Mouse (Mus musculus) embryonic facial prominence, embryonic 10.5 days (tissue): ENCODE results near the gene Gdap1l1. TPM values are rescaled to one million over a fixed set of nuclear protein-coding genes. Genes with fewer than 3 reads are reported as not detected.
A peak's percentile ranks its signal among the peaks of the same experiment; 100 is the strongest.

Experiments
- DNase-seq: peaks from one replicate; pipeline ENCODE4 v3.0.0-alpha.2; 2017; ENCODE audit warnings: low spot score
- H3K27ac ChIP-seq: fragments of 300-500 bp; sonication (generic); replicated peaks from 2 replicates; pipeline ENCODE4 v1.5.1; 2016; ENCODE audit warnings: mild to moderate bottlenecking
- H3K27me3 ChIP-seq: fragments of 300-500 bp; sonication (generic); replicated peaks from 2 replicates; pipeline ENCODE4 v1.6.1; 2016; ENCODE audit warnings: low read depth, mild to moderate bottlenecking; ENCODE audit not compliant: poor library complexity, severe bottlenecking
- H3K36me3 ChIP-seq: fragments of 300-500 bp; sonication (generic); replicated peaks from 2 replicates; pipeline ENCODE4 v1.6.1; 2016; ENCODE audit warnings: mild to moderate bottlenecking, moderate library complexity
- H3K4me1 ChIP-seq: fragments of 300-500 bp; sonication (generic); 2 replicates; pipeline ENCODE4 v1.6.1; 2016
- H3K4me3 ChIP-seq: fragments of 300-500 bp; sonication (generic); 2 replicates; pipeline ENCODE4 v1.5.1; 2016; ENCODE audit warnings: mild to moderate bottlenecking, moderate library complexity
- H3K9me3 ChIP-seq: fragments of 300-500 bp; sonication (generic); 2 replicates; pipeline ENCODE4 v1.6.1; 2016; ENCODE audit warnings: mild to moderate bottlenecking
- WGBS: fragments of 180-500 bp; shearing (Covaris S2); methylation state at CpG from one replicate; pipeline ENCODE4 v1.1.7; 2016; 5-methylcytosine and 5-hydroxymethylcytosine counted together
- polyA plus RNA-seq: library from polyadenylated mRNA; unstranded; fragments of >200 nt; fragmentation: Nextera tagmentation; extraction: Ambion mirVana; gene quantifications from 2 replicates; pipeline ENCODE4 v1.2.1, GENCODE M21; 2016

Gene Gdap1l1
- polyA plus RNA-seq, 1 experiment from 2014 or later: 9.1 TPM

DNA sequence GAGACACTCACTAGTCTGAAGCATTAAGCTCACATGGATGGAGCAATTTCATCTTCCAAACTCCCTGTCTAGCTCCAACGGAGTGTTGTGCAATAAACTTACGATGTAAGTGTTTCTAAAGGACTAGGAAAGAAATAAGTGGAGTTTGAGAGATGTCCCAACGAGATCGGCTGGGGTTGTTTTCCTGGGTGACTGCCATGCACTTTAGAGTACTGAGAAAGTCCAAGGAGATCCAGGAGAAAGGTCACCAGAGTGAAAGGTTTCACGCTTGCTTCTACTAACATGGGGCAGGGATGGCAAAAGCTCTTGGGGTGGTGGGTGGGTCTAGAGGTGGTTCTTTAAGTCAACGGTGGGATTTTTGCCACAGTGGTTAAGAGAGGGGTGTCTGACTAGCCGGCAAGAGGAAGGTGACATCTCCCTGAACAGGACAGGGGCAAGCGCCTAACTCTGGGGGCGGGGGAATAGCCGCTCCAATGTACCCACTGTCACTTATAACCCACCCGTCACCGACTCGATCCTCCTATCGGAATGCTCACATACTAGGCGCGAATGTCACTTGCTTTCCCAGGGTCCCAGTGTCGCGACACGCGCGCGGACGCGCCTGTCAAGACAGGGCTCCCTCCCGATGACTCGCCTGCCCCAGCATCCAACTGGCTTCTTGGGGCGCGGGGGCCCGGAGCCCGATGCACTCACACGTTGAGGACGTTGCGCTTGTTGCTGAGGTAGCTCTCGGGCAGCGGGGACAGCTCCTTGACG is 33.6 kb downstream of the Gdap1l1 start:
- Histone ChIP-seq H3K9me3 (no peaks in the 10 kb centered on the region), H3K27ac (peak overlapping the region; percentile 87), H3K36me3 (peaks cover 27% of the 10 kb centered on the region), H3K27me3 (no peaks in the 10 kb centered on the region), H3K4me1 (peaks cover 11% of the 10 kb centered on the region), H3K4me3 (peak overlapping the region; percentile 84)
- no peak for DNase-seq
- 6% methylated on average over 36 of the region's 36 CpGs for WGBS

DNA sequence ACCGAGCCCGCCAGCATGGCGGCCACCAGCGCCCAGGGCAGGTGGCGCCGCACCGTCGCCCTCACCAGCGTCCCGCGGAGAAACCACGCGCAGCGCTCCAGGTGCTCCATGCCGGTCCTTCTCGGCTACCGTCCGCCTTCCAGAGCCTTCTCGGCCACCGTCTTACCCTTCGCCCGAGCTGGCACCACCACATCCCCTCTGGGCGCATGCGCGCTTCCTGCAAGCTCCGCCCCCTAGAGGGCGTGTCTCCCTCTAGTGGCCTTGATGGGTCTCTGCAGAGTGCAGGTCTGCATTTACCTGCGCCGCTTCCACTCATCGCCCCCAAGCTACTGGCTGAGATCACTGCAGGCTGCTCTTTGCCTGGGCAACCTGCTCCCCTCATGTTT is 34.2 kb downstream of the Gdap1l1 start, which contains the start of gene Fitm2:
Gene Fitm2, minus strand, starts transcription at position 164 of the 386 bp plus-strand sequence.
- no peaks in the 10 kb centered on the region for H3K9me3 ChIP-seq
- no peaks in the 10 kb centered on the region for H3K27me3 ChIP-seq
- peaks cover 11% of the 10 kb centered on the region for H3K4me1 ChIP-seq
- WGBS: under 1% methylated on average over 30 of the region's 30 CpGs
- peak within 1 kb of the TSS; percentile 84 for H3K4me3 ChIP-seq
- peak within 1 kb of the TSS; percentile 87 for H3K27ac ChIP-seq
- peak; percentile 98 for DNase-seq
- H3K36me3 ChIP-seq: peaks cover 25% of the 10 kb centered on the region

DNA sequence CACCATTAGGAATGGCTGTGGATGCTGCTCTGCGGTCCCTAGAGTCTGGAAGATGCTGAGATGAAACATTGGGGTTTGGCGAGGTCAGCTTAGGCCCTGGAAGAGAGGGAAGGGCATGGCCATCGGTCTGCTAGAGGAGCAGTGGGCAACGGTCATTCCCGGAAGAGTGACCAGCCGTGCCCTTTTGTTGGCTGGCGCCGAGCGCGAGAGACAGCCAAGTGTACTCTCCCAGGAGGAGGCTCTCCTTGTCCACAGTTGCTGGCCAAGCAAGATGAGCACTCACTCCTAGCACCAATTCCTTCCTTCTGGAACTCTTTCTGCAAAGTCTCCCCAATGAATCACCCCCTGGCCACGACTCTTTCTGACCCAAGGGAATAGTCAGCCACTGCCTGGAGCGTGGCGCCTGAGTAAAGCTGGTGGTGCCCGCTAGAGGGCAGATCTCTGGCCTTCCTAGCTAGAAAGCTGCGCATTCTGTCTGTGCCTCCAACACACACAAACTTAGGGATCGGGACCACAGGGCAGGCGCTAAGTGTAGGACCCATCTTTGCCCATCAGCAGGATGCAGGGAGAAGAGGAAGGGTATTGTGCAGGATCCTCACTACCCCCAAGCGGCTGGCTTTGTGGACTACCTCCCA is 42.0 kb downstream of the Gdap1l1 start:
- WGBS: 48% methylated on average over 18 of the region's 18 CpGs
- DNase-seq: peak; percentile 24

DNA sequence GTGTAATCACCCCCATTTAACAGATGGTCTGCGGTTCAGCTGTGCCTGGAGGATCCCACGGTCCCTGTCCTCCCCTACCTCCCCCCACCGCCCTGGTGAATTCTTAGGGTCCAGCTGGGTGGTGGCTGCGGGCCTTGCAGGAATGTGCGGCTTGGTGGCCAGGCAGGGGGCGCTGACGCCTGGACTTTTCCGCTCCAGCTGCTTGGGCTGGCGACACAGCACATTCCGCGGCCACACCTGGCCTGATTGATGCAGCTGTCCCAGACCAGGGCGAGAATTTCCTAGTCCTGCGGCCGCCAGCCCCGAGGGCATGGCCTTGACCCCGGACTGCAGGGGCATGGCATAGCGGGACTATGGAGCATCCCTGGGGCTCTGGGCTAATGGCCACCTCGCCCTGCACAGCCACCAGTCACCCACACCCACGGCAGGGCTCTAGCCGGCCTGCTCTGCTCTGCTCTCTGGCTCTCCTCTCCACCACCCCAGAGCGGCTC is 43.3 kb downstream of the Gdap1l1 start:
- Histone ChIP-seq H3K9me3 (no peaks in the 10 kb centered on the region), H3K4me3 (peak overlapping the region; percentile 51), H3K27me3 (peaks cover 39% of the 10 kb centered on the region), H3K4me1 (peaks cover 13% of the 10 kb centered on the region), H3K36me3 (no peaks in the 10 kb centered on the region), H3K27ac (peak overlapping the region; percentile 16; the same call in 1 of the 2 replicates)
- peak; percentile 66 for DNase-seq
- 1% methylated on average over 21 of the region's 21 CpGs for WGBS

More for the DNA sequence above, 42.0 kb downstream of the Gdap1l1 start:
- no peak overlapping the region for H3K4me3 ChIP-seq
- H3K9me3 ChIP-seq: no peaks in the 10 kb centered on the region
- peaks cover 13% of the 10 kb centered on the region for H3K4me1 ChIP-seq
- H3K27ac ChIP-seq: no peak overlapping the region
- peaks cover 39% of the 10 kb centered on the region for H3K27me3 ChIP-seq
- no peaks in the 10 kb centered on the region for H3K36me3 ChIP-seq

DNA sequence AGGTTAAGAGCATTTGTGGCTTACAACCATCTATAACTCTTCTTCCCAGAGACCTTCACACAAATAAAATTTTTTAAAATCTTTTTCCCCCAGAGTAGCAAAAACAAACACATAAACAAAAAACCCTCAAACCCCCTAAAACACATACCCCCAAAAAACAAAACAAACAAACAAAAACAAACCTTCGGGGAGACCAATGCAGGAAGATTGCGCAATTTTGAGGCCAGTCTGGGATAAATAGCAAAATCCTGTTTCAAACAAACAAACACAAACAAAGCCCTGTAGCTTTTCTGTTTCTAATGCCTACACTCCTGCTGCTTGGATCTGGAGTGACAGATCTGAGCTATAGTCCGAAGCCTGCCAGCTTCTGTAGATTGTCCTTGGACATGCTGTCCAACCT is 49.1 kb downstream of the Gdap1l1 start:
- no peak for DNase-seq
- Histone ChIP-seq H3K27ac (no peak overlapping the region), H3K4me3 (no peak overlapping the region), H3K9me3 (no peaks in the 10 kb centered on the region), H3K4me1 (peaks cover 13% of the 10 kb centered on the region), H3K27me3 (peaks cover 21% of the 10 kb centered on the region), H3K36me3 (no peaks in the 10 kb centered on the region)
- 89% methylated on average over 3 of the region's 3 CpGs for WGBS

DNA sequence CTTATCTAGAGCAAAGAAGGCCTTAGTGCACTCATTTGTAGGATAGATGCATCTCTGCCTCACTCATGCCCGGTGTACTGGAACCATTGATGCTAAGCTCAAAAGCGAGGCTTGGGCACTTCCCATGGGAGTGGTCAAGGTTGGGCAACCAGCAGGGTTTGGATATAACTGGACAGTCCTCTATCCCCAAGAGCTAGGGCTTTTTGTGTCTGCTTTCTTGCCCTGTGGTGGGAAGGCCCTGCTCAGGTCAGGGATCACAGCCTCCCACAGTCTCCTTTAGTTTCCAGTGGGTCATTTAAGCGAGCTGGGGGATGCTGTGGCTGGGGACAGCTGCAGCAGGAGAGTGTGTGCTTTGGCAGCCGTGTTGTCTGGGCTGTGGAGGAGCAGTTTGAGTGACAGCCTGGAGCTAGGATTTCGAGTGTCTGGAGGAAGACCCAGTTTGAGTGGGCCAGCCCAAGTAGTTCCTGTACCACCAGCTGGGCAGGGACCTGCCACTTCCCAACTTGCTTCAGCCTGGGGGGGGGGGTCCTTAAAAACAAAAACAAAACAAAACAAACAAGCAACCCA is 51.5 kb downstream of the Gdap1l1 start:
- WGBS: 64% methylated on average over 5 of the region's 5 CpGs
- H3K36me3 ChIP-seq: no peaks in the 10 kb centered on the region

DNA sequence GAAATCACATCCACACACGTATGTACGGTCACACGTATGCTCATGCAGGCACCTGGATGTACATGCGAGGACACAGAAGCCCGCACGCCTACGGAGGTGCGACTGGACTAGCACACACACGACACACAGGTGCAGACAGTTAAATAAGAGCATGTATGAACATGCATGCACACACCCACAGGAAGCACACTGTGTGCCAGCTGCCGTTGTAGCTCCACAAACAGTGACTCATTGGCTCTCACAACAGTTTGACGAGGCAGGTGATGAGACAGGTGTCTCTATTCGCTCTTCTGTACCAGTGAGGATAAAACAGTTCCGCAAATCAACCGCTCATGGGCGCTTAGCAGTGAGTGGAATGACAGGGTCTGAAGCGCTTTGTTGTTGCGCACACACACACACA is 52.4 kb downstream of the Gdap1l1 start:
- no peak for DNase-seq
- 92% methylated on average over 17 of the region's 17 CpGs for WGBS
- no peaks in the 10 kb centered on the region for H3K36me3 ChIP-seq

More for the DNA sequence above, 51.5 kb downstream of the Gdap1l1 start:
- no peak for DNase-seq
- Histone ChIP-seq H3K4me3 (no peak overlapping the region), H3K4me1 (peaks cover 27% of the 10 kb centered on the region), H3K9me3 (no peaks in the 10 kb centered on the region), H3K27me3 (peaks cover 10% of the 10 kb centered on the region), H3K27ac (no peak overlapping the region)

DNA sequence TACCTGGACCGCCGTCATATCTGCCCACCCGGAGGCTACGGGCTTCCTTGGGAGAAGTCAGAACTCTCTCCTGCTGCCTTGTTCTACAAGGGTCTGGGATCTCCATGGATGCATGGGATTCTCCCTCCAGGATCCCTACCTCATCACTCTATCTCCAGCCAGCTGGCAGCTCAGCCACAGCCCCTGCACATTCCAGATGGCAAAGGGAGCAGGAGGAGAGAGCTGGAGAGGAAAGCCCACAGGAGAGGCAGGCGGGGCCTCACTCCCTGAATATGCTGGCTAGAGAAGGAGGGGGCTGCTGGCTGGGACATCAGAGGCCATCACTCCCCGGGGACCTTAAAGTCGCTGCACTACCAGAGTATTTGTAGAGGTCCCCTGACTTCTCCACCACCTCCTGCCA is 53.1 kb downstream of the Gdap1l1 start:
- Histone ChIP-seq H3K36me3 (no peaks in the 10 kb centered on the region), H3K27ac (no peak overlapping the region), H3K4me3 (no peak overlapping the region), H3K9me3 (no peaks in the 10 kb centered on the region), H3K27me3 (peaks cover 10% of the 10 kb centered on the region), H3K4me1 (peaks cover 27% of the 10 kb centered on the region)
- 66% methylated on average over 7 of the region's 7 CpGs for WGBS
- no peak for DNase-seq

More for the DNA sequence above, 52.4 kb downstream of the Gdap1l1 start:
- Histone ChIP-seq H3K27me3 (peaks cover 10% of the 10 kb centered on the region), H3K4me1 (peaks cover 27% of the 10 kb centered on the region), H3K4me3 (no peak overlapping the region), H3K9me3 (no peaks in the 10 kb centered on the region), H3K27ac (no peak overlapping the region)

DNA sequence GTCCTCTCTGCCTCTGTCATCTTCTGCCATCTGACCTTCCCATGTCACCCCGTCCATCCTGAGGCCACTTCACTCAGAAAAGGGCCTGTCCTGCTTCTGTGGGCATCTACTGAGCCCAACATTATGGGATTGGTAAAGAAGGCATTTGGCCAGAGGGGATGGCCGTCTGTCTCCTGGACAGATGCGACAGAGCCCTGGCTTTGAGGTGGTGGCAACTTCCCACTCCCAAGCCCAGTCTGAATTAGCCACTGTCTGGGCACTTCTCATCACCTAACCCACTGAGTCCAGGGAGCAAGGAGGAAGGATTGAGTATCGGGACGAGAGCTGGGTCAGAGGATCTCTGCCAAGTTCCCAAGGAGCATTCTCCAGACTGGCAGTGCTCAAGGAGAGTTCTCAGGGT is 53.7 kb downstream of the Gdap1l1 start, which contains the start of gene R3hdml:
Gene R3hdml, plus strand, starts transcription at position 301 of the 400 bp plus-strand sequence.
- 70% methylated on average over 5 of the region's 5 CpGs for WGBS
- Histone ChIP-seq H3K4me3 (no peak within 1 kb of the TSS), H3K27ac (no peak within 1 kb of the TSS; the same call in 1 of the 2 replicates), H3K9me3 (no peaks in the 10 kb centered on the region), H3K27me3 (peaks cover 10% of the 10 kb centered on the region), H3K4me1 (peaks cover 27% of the 10 kb centered on the region), H3K36me3 (no peaks in the 10 kb centered on the region)
- no peak for DNase-seq

DNA sequence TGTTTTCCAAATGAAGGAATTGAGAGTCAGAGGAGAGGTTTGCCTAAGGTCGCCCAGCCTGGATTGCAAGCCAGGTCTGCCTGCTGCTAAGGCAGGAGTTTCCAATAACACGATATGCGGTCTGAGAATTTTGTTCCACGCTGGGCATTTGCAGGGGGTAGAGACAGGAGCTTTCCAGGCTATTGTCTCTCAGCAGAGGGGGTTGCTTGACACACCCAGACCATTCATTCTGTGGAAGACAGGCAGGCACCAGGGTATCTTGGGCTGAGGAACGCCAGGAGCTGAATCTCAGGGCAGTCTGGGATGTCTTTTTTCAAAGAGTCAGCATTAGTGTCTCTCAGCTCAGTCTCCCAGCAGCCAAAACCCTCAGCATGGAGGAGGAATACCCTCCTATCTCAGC is 54.8 kb downstream of the Gdap1l1 start:
- WGBS: 15% methylated on average over 5 of the region's 5 CpGs
- Histone ChIP-seq H3K27me3 (peaks cover 10% of the 10 kb centered on the region), H3K27ac (no peak overlapping the region), H3K4me3 (no peak overlapping the region), H3K9me3 (no peaks in the 10 kb centered on the region), H3K36me3 (no peaks in the 10 kb centered on the region), H3K4me1 (peaks cover 27% of the 10 kb centered on the region)
- DNase-seq: no peak

DNA sequence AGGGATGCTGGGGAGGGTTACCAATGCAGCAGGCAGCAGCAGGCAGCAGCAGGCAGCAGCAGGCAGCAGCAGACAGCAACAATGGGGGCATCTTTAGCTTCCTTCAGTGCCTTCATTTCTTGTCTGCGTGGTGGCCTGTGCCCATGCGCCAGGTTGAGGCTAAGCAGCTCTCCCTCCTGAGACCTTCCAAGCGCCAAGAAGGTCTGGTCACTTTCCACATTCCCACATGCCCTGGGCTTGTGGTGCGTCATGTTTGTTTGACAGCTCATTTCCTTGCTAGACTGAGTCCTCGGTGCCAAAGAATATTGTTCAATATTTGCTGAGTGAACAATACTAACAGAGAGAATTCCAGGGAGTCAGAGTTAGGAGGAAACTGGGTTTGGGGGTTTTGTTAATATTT is 55.7 kb downstream of the Gdap1l1 start:
- H3K36me3 ChIP-seq: no peaks in the 10 kb centered on the region
- peaks cover 10% of the 10 kb centered on the region for H3K27me3 ChIP-seq
- H3K9me3 ChIP-seq: no peaks in the 10 kb centered on the region
- no peak overlapping the region for H3K4me3 ChIP-seq
- H3K27ac ChIP-seq: no peak overlapping the region
- no peak for DNase-seq
- 48% methylated on average over 5 of the region's 5 CpGs for WGBS
- H3K4me1 ChIP-seq: peaks cover 27% of the 10 kb centered on the region

DNA sequence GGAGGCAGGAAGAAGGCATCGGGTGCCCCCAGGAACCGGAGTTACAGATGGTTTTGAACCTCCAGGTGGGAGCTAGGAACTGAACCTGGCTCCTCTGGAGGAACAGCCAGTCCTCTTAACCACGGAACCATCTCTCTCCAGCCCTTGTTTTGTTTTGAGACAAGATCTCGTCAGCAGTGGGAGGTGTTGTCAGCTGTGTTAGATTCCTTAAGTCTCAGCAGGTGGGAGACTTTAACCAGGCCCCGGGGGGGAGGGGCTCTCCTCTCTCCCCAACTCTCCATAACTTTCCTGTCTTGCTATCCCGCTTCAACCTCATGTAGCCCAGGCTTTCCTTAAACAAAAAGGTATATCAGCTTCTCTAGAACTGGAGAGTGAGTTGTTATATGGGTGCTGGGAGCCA is 56.2 kb downstream of the Gdap1l1 start:
- 51% methylated on average over 6 of the region's 6 CpGs for WGBS
- no peak for DNase-seq
- peaks cover 10% of the 10 kb centered on the region for H3K27me3 ChIP-seq

More for the DNA sequence above, 56.2 kb downstream of the Gdap1l1 start:
- H3K4me1 ChIP-seq: peaks cover 27% of the 10 kb centered on the region
- no peaks in the 10 kb centered on the region for H3K9me3 ChIP-seq
- no peaks in the 10 kb centered on the region for H3K36me3 ChIP-seq
- no peak overlapping the region for H3K27ac ChIP-seq
- no peak overlapping the region for H3K4me3 ChIP-seq
